Mouse (Mus musculus): ENCODE data around the gene Stk25. TPM values are rescaled to one million over a fixed set of nuclear protein-coding genes. Genes with fewer than 3 reads are reported as not detected.

Stk25 gene
- total and polyA plus RNA-seq, 3 experiments: 81.2 to 104 (median 90.4) TPM

- Histone ChIP-seq H3K27me3 (ENCODE audit: control insufficient read depth, insufficient read depth, low read length) (no peaks in the 10 kb centered on the region), H3K79me2 (replicated peaks; ENCODE audit: control insufficient read depth, insufficient read depth, low read length) (no peaks in the 10 kb centered on the region), H3K4me1 (ENCODE audit: control insufficient read depth, insufficient read depth, low read length) (no peaks in the 10 kb centered on the region), H3K4me3 (no peak overlapping the region), H3K9ac (ENCODE audit: low read depth, low read length) (no peak overlapping the region), H3K27ac (no peak overlapping the region), H3K36me3 (ENCODE audit: control insufficient read depth, insufficient read depth, low read length) (no peaks in the 10 kb centered on the region)
- DNase-seq: no peak
- 90% methylated on average over 3 of the region's 3 CpGs for WGBS
- TF ChIP-seq EP300 (IDR thresholded peaks at IDR 0.05; ENCODE audit: insufficient read depth, low read depth, low read length) (no peak), POLR2A (IDR thresholded peaks at IDR 0.05; ENCODE audit: insufficient read depth, low read depth, low read length) (no peak), CTCF (IDR thresholded peaks at IDR 0.05) (no peak)
- intact Hi-C loops (cut with DNase I): no loop called here
Measured at GRCm38 (mm10) chr1:93577066-93577465, 81.4 kb downstream of the Stk25 start.

Other genes with a start within 250 kb of the Stk25 start
- 100 to 1,000 TPM; 507 to 604 TPM for gene Hdlbp, start 179.8 kb downstream of the Stk25 start, total RNA-seq (2021)
- 131 and 247 TPM in 2 replicates for gene Hdlbp, start 179.8 kb downstream of the Stk25 start, polyA plus RNA-seq (2012; rRNA removed)
- 10 to 100 TPM; 18.5 to 21.5 TPM for gene Farp2, start 146.6 kb downstream of the Stk25 start, total RNA-seq (2021)
- 6.6 and 13.0 TPM in 2 replicates for gene Farp2, start 146.6 kb downstream of the Stk25 start, polyA plus RNA-seq (2012; rRNA removed)
- gene Bok, start 27.0 kb upstream of the Stk25 start, total RNA-seq (2021): 1 to 10 TPM; 3.0 to 3.1 TPM
- gene Bok, start 27.0 kb upstream of the Stk25 start, polyA plus RNA-seq (2012; rRNA removed): 5.9 and 9.0 TPM in 2 replicates
- gene Atg4b, start 92.8 kb upstream of the Stk25 start, total RNA-seq (2021): 10 to 100 TPM; 33.6 to 36.4 TPM
- 27.7 and 33.4 TPM in 2 replicates for gene Atg4b, start 92.8 kb upstream of the Stk25 start, polyA plus RNA-seq (2012; rRNA removed)
- gene Thap4, start 96.2 kb upstream of the Stk25 start, total RNA-seq (2021): 10 to 100 TPM; 75.0 to 80.4 TPM
- 69.0 and 76.9 TPM in 2 replicates for gene Thap4, start 96.2 kb upstream of the Stk25 start, polyA plus RNA-seq (2012; rRNA removed)
- 10 to 100 TPM; 22.2 to 22.4 TPM for gene Dtymk, start 143.3 kb upstream of the Stk25 start, total RNA-seq (2021)
- 23.6 and 35.4 TPM in 2 replicates for gene Dtymk, start 143.3 kb upstream of the Stk25 start, polyA plus RNA-seq (2012; rRNA removed)
- gene Ing5, start 145.3 kb upstream of the Stk25 start, total RNA-seq (2021): 10 to 100 TPM; 13.0 to 15.1 TPM
- 5.4 and 6.8 TPM in 2 replicates for gene Ing5, start 145.3 kb upstream of the Stk25 start, polyA plus RNA-seq (2012; rRNA removed)
- 10 to 100 TPM; 32.3 to 35.1 TPM for gene D2hgdh, start 166.2 kb upstream of the Stk25 start, total RNA-seq (2021)
- 64.1 and 72.6 TPM in 2 replicates for gene D2hgdh, start 166.2 kb upstream of the Stk25 start, polyA plus RNA-seq (2012; rRNA removed)
- under 1 TPM; 0.65 to 0.93 TPM for gene Gal3st2, start 202.6 kb upstream of the Stk25 start, total RNA-seq (2021)
- gene Gal3st2, start 202.6 kb upstream of the Stk25 start, polyA plus RNA-seq (2012; rRNA removed): 0.09 and 1.0 TPM in 2 replicates